Mouse (Mus musculus) G1E (cell line): ENCODE data around the gene Adh7. TPM values are rescaled to one million over a fixed set of nuclear protein-coding genes. Genes with fewer than 3 reads are reported as not detected.

Experiments used
- ATAC-seq: 2 replicates; pipeline ENCODE4 v1.8.0; 2016; ENCODE audit warnings: mild to moderate bottlenecking; ENCODE audit not compliant: insufficient number of reproducible peaks, poor library complexity, low FRiP score, severe bottlenecking; ENCODE audit errors: extremely low read depth
- DNase-seq: peaks from one replicate; pipeline ENCODE4 v3.0.0; 2012; ENCODE audit warnings: low spot score
- H3K27me3 ChIP-seq: 2 replicates; pipeline ENCODE4 v1.6.1; 2012; ENCODE audit warnings: mild to moderate bottlenecking, low read length, inconsistent platforms; ENCODE audit not compliant: insufficient read depth
- H3K36me3 ChIP-seq: replicated peaks from 2 replicates; pipeline ENCODE3; 2012; ENCODE audit warnings: mild to moderate bottlenecking, inconsistent platforms
- H3K4me1 ChIP-seq: 2 replicates; pipeline ENCODE4 v1.6.1; 2012; ENCODE audit warnings: low read depth, low read length, inconsistent platforms, mixed read lengths; ENCODE audit not compliant: insufficient read depth
- H3K4me3 ChIP-seq: 2 replicates; pipeline ENCODE4 v1.5.1; 2012; ENCODE audit warnings: low read depth, mild to moderate bottlenecking, inconsistent platforms, low read length, moderate library complexity, mixed read lengths
- H3K9me3 ChIP-seq: replicated peaks from 2 replicates; pipeline ENCODE4 v1.6.1; 2012; ENCODE audit warnings: inconsistent platforms
- CTCF ChIP-seq: IDR thresholded peaks from 2 replicates; pipeline ENCODE4 v1.5.1; 2012; ENCODE audit warnings: low read depth, low read length, inconsistent platforms, mixed read lengths
- GATA1 ChIP-seq: IDR thresholded peaks from 2 replicates; pipeline ENCODE4 v1.6.1; 2012; ENCODE audit warnings: borderline replicate concordance, low read length, inconsistent platforms, mixed read lengths
- GATA2 ChIP-seq: IDR thresholded peaks from 2 replicates; pipeline ENCODE4 v1.6.1; 2012; ENCODE audit warnings: low read depth, low read length, inconsistent platforms, borderline replicate concordance
- POLR2AphosphoS5 ChIP-seq: IDR thresholded peaks from 2 replicates; pipeline ENCODE4 v1.6.1; 2012; ENCODE audit warnings: low read depth, low read length, inconsistent platforms; ENCODE audit not compliant: insufficient replicate concordance
- TAL1 ChIP-seq: conservative IDR thresholded peaks from 2 replicates; pipeline ENCODE4 v1.6.1; 2012; ENCODE audit warnings: low read depth, low read length, inconsistent platforms, mixed read lengths
- polyA plus RNA-seq: library from polyadenylated mRNA; stranded (reverse); fragments of >175 nt; gene quantifications from 2 replicates; pipeline ENCODE4 v1.2.3, GENCODE M21; 2012
- total RNA-seq, 2 experiments: library from RNA; stranded (forward) in 1 of 2; stranded (reverse) in 1 of 2; fragments of 200-1000 nt in 1 of 2; fragments of >200 nt in 1 of 2; fragmentation: Nextera tagmentation in 1 of 2; gene quantifications; 2 replicates each; pipeline ENCODE4 v1.2.3; 2014 to 2017

Gene Adh7
- total and polyA plus RNA-seq, 3 experiments = 0.05 TPM; not detected in 2

DNA sequence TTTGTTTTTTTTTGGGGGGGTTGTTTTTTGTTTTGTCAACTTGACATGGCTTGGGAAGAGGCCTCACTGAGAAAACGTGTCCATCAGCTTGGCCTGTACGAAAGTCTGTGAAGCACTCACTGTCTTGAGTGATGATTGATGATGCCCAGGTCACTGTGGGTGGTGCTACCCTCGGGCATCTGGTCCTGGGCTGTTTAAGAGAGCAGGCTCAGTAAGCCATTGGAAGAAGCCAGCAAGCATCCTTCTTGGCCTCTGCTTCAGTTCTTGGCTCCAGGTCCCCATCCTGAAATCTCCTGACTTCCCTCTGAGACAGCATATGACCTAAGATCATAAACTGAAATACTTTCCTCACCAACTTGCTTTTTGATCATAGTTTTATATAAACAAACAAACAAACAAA lies 37.8 kb downstream of the Adh7 start:
- Histone ChIP-seq H3K36me3 (no peaks in the 10 kb centered on the region), H3K4me1 (no peaks in the 10 kb centered on the region), H3K27me3 (no peaks in the 10 kb centered on the region), H3K4me3 (no peak overlapping the region), H3K9me3 (no peaks in the 10 kb centered on the region)
- TF ChIP-seq POLR2AphosphoS5 = no peak
- TF ChIP-seq CTCF = no peak
- TF ChIP-seq GATA1 = no peak
- TF ChIP-seq GATA2 = no peak
- no peak for TF ChIP-seq TAL1
- no peak for ATAC-seq
- DNase-seq = no peak

DNA sequence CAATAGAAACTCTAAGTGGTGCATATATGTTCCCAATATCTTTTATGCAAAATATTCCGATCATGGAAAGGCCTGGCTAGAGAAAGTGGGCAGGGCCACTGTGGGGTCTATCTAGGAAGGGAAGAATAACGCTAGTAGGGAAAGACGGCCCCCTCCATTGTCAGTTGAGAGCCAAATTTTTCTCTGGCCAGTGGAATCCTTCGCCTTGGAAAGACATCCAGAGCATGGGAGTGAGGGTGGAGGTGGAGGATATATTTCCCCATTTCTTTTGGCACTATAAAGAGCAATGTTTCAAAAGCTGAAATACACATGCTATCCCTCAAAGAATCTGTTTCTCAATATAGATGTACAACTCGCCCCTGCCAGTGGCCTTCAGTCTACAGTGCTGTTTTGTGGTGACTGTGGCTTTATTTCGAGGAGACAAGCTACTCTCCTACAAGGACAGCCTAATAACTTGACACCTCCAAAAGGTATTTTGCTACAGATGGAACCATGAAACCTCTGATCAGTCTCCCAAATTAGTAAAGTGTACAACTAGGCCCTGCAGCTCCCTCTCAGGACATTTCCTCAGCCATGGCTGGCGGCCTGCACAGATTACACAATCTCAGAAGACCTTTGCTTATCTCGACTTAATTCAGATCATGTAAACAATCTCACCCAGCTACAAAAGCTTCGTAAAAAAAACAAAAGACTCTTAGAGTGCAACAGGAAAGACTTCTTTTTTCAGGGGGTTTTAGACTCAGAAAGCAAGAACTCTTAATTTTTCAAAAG lies 38.4 kb downstream of the Adh7 start:
- DNase-seq = no peak
- Histone ChIP-seq H3K4me1 (no peaks in the 10 kb centered on the region), H3K27me3 (no peaks in the 10 kb centered on the region), H3K9me3 (no peaks in the 10 kb centered on the region), H3K4me3 (no peak overlapping the region), H3K36me3 (no peaks in the 10 kb centered on the region)
- no peak for ATAC-seq
- no peak for TF ChIP-seq POLR2AphosphoS5
- no peak for TF ChIP-seq CTCF
- TF ChIP-seq GATA1 = no peak
- TF ChIP-seq GATA2 = no peak
- no peak for TF ChIP-seq TAL1

DNA sequence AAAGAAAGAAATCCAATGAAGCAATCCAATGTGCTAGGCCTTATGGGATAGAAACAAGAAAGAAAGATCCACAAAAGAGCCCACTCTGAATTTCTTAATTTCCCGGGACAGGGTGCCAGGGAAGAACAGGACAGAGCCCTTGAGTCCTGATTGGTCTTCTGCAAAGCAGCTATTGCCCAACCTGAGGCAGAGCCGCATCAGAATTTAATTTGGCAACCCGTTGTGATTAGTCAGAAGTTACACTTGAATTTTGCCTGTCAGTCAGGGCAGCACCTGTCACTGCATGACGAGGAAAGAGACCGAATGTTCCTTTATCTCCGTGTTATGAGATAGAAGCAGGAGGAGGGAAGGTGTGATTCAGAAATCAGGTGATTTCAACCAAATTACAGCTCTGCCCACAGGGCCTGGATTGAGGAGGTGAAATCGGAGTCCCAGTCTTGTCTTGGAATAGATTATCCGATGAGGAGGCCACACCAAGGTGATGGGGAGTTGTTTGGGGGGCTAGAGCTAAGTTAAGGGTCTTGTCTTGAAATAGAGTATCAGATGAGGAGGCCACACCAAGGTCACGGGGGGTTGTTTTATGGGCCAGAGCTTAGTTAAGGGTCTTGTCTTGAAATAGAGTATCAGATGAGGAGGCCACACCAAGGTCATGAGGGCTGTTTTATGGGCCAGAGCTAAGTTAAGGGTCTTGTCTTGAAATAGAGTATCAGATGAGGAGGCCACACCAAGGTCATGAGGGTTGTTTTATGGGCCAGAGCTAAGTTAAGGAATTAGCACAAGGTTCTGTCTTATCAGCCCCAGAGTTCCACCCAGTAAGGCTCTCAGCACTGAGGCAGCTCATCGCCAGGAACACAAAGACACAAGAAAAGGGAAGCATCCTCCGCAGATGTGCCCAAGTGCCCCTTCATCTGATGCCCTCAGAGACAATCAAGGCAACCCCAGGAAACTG lies 43.4 kb downstream of the Adh7 start, which contains the start of gene Adh1:
Gene Adh1 (plus strand): TSS at position 271 of the 949 bp plus-strand sequence.
- Histone ChIP-seq H3K36me3 (no peaks in the 10 kb centered on the region), H3K4me1 (no peaks in the 10 kb centered on the region), H3K27me3 (peaks cover under 1% of the 10 kb centered on the region), H3K9me3 (no peaks in the 10 kb centered on the region), H3K4me3 (no peak within 1 kb of the TSS)
- TF ChIP-seq POLR2AphosphoS5 (no peak), TAL1 (no peak), GATA2 (no peak), CTCF (no peak), GATA1 (no peak)
- DNase-seq = no peak
- no peak for ATAC-seq

DNA sequence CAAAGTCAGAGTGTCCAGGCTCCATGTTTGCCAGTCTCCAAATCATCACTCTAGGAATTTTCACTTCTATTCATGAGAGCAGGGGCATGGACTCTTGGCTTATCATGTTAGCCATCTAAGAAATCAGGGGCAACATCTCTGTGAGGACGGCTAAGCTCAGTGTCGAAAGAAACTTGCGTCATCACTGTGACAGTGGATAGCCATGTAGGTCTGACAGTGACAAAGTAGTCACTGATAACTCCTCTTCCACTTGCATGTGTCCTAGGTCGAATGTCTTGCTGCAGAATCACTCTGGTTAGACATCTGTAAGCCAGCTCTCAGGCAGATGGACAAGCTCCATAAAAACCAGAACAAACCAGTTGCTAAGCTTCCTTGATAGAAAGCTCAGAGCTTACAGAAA lies 45.0 kb downstream of the Adh7 start:
- no peak for TF ChIP-seq GATA2
- no peak for TF ChIP-seq GATA1
- TF ChIP-seq POLR2AphosphoS5 = no peak
- no peak for TF ChIP-seq TAL1
- no peak for TF ChIP-seq CTCF
- DNase-seq = no peak
- no peak overlapping the region for H3K4me3 ChIP-seq
- H3K36me3 ChIP-seq = no peaks in the 10 kb centered on the region
- H3K9me3 ChIP-seq = no peaks in the 10 kb centered on the region
- peaks cover 2% of the 10 kb centered on the region for H3K27me3 ChIP-seq
- no peak for ATAC-seq
- no peaks in the 10 kb centered on the region for H3K4me1 ChIP-seq

DNA sequence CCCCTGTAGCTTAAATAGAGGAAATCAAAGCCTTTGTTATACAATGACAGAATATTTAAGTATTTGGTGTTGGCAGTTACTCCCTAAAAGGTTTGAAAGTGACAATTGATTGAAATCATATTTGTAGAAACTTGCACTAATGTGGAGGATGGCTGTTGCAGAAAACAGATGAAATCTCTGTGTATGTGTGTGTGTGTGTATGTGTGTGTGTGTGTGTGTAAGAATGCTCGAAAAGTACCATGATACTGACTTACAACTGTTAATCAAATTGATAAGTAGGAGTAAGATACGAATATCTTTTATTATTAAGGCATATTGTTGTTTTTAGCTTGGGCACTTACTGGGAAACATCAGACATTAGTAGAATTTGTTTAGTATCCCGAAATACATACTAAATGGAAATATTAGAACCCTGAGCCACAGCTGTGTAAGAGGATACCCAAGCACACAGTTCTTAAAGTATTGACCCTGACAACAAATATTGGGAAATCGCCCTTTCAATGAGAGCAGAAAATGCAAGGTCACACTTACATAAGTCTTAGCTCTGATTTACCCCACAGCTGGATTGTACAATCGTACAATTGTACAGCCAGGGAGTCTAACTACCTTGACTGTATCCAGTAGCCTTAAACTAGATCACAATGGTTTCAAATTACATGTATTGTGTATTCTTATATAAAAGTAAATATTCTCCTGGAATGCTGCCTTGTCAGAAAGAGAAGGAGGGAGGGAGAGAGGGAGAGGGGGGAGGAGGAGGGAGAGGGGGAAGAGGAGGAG lies 45.8 kb downstream of the Adh7 start:
- TF ChIP-seq TAL1 (no peak), CTCF (no peak), GATA1 (no peak), POLR2AphosphoS5 (no peak), GATA2 (no peak)
- H3K9me3 ChIP-seq = no peaks in the 10 kb centered on the region
- no peak overlapping the region for H3K4me3 ChIP-seq
- peaks cover 2% of the 10 kb centered on the region for H3K27me3 ChIP-seq
- no peaks in the 10 kb centered on the region for H3K36me3 ChIP-seq
- DNase-seq (no peak), ATAC-seq (no peak)
- no peaks in the 10 kb centered on the region for H3K4me1 ChIP-seq

DNA sequence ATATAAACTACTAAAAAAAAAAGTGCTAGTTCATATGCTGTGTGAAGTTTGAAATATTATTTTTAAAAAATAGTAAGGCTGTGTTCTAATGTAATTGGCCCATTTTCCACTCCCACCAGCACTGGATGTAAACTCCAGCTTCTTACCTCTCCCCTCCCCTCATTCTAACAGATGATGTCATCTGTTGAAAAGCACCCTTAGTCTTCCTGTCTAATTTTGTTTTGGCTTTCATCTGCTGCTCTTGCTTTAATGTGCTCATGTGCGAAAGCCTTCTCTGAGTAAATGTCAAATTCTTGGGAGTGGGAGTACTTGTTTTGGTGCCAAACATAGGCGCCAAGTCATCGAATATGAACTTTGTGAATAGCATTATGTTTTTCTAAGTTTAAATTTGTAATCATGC lies 47.1 kb downstream of the Adh7 start:
- ATAC-seq = no peak

More for the DNA sequence above, 47.1 kb downstream of the Adh7 start:
- no peak for DNase-seq
- H3K36me3 ChIP-seq = no peaks in the 10 kb centered on the region
- no peak overlapping the region for H3K4me3 ChIP-seq
- no peak for TF ChIP-seq GATA2
- H3K4me1 ChIP-seq = no peaks in the 10 kb centered on the region
- H3K27me3 ChIP-seq = peaks cover 2% of the 10 kb centered on the region
- H3K9me3 ChIP-seq = no peaks in the 10 kb centered on the region
